Mouse (Mus musculus) kidney, postnatal 0 days (tissue): ENCODE results near the gene Adgrg7. TPM values are rescaled to one million over a fixed set of nuclear protein-coding genes. Genes with fewer than 3 reads are reported as not detected.
A peak's percentile ranks its signal among the peaks of the same experiment; 100 is the strongest.

Experiments
- ATAC-seq: fragments of 200-750 bp; cut with Nextera tagmentation; replicated peaks from 2 replicates; pipeline ENCODE4 v1.8.0; 2017; ENCODE audit warnings: low read depth, moderate number of reproducible peaks, moderate TSS enrichment, moderate library complexity; ENCODE audit not compliant: low FRiP score
- DNase-seq: peaks from one replicate; pipeline ENCODE4 v3.0.0-alpha.2; 2016; ENCODE audit warnings: low spot score
- H3K27ac ChIP-seq: fragments of 300-500 bp; sonication (generic); 2 replicates; pipeline ENCODE4 v1.5.1; 2014; ENCODE audit warnings: mild to moderate bottlenecking
- H3K27me3 ChIP-seq: fragments of 300-500 bp; sonication (generic); 2 replicates; pipeline ENCODE4 v1.6.1; 2014; ENCODE audit warnings: low read length, mixed read lengths; ENCODE audit not compliant: insufficient read depth
- H3K36me3 ChIP-seq: fragments of 300-500 bp; sonication (generic); 2 replicates; pipeline ENCODE4 v1.6.1; 2014; ENCODE audit warnings: low read length, mixed read lengths; ENCODE audit not compliant: insufficient read depth
- H3K4me1 ChIP-seq: fragments of 300-500 bp; sonication (generic); replicated peaks from 2 replicates; pipeline ENCODE4 v1.6.1; 2014; ENCODE audit warnings: antibody characterized with exemption, low read length, mixed read lengths; ENCODE audit not compliant: insufficient read depth
- H3K4me2 ChIP-seq: fragments of 300-500 bp; sonication (generic); 2 replicates; pipeline ENCODE4 v1.6.1; 2014; ENCODE audit warnings: mild to moderate bottlenecking, low read length, moderate library complexity, mixed read lengths
- H3K4me3 ChIP-seq: fragments of 300-500 bp; sonication (generic); replicated peaks from 2 replicates; pipeline ENCODE4 v1.5.1; 2014; ENCODE audit warnings: low read depth, low read length
- H3K9ac ChIP-seq: fragments of 300-500 bp; sonication (generic); 2 replicates; pipeline ENCODE4 v1.6.1; 2014; ENCODE audit warnings: low read depth, low read length
- H3K9me3 ChIP-seq: fragments of 300-500 bp; sonication (generic); replicated peaks from 2 replicates; pipeline ENCODE4 v1.6.1; 2016; ENCODE audit warnings: low read length, inconsistent platforms, mixed read lengths
- CTCF ChIP-seq: IDR thresholded peaks from 2 replicates; pipeline ENCODE4 v1.5.1; 2016; ENCODE audit warnings: antibody characterized with exemption, low read depth, mild to moderate bottlenecking, moderate library complexity
- WGBS: fragments of 180-500 bp; shearing (Covaris S2); extraction: QIAGEN DNeasy Blood & Tissue Kit; methylation state at CpG from one replicate; pipeline ENCODE4 v1.1.7; 2014; 5-methylcytosine and 5-hydroxymethylcytosine counted together
- polyA plus RNA-seq: library from polyadenylated mRNA; unstranded; fragments of >200 nt; fragmentation: Nextera tagmentation; extraction: Ambion mirVana; gene quantifications from 2 replicates; pipeline ENCODE4 v1.2.1, GENCODE M21; 2015

Adgrg7 gene
- polyA plus RNA-seq, 1 experiment from 2014 or later = not detected

DNA sequence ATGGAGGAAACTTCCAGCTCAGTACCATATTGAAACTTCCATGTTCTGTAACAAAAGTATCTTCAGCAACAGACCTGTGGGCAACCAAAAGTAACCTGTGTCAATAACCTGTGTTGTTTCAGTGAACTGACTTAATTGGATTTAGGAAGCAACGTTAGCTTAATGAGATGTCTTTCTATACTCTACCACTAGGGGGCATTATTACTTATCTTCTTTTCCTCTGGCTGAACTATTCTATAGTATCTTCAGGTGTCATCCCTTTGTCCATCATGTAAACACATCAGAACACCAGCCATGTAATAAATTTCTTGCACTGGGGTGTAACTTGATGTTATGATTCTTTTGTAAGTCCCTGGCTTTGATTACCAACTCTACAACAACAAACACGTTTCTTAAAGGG lies 4.8 kb upstream of the Adgrg7 start:
- peak; percentile 77 for DNase-seq
- H3K9ac ChIP-seq = no peak overlapping the region

DNA sequence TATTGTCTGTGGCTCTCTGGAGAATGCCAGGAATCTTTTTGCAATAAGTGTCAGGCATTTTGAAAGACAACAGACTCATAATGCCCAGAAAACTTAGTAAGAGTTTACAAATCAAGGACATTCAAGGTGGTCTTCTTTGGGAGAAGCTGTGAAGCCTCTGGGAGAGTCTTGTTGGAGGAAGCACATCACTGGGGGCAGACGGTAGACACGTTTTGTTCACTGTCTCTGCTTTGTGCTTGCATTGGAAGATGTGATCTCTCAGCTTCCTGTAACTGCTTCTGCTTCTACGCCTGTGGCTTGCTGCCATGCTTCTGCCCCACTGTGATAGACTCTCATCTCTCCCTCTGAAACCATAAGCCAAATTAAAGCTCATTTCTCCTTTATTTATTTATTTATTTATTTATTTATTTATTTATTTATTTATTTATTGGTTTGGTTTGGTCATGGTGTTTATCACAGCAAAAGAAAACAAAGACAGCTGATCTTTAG lies 3.9 kb upstream of the Adgrg7 start:
- no peak for TF ChIP-seq CTCF
- H3K9me3 ChIP-seq = no peaks in the 10 kb centered on the region
- no peak for DNase-seq
- H3K27ac ChIP-seq = no peak overlapping the region
- H3K4me3 ChIP-seq = no peak overlapping the region
- no peak overlapping the region for H3K9ac ChIP-seq
- no peaks in the 10 kb centered on the region for H3K27me3 ChIP-seq
- WGBS = 84% methylated on average over 3 of the region's 3 CpGs
- no peaks in the 10 kb centered on the region for H3K36me3 ChIP-seq
- H3K4me2 ChIP-seq = no peak overlapping the region
- H3K4me1 ChIP-seq = no peaks in the 10 kb centered on the region
- no peak for ATAC-seq

More for the DNA sequence above, 4.8 kb upstream of the Adgrg7 start:
- no peaks in the 10 kb centered on the region for H3K36me3 ChIP-seq
- H3K4me3 ChIP-seq = no peak overlapping the region
- H3K27ac ChIP-seq = no peak overlapping the region
- no peak overlapping the region for H3K4me2 ChIP-seq
- ATAC-seq = no peak
- H3K9me3 ChIP-seq = no peaks in the 10 kb centered on the region
- H3K4me1 ChIP-seq = no peaks in the 10 kb centered on the region
- TF ChIP-seq CTCF = peak; percentile 73
- WGBS = 39% methylated on average over 2 of the region's 2 CpGs
- no peaks in the 10 kb centered on the region for H3K27me3 ChIP-seq

DNA sequence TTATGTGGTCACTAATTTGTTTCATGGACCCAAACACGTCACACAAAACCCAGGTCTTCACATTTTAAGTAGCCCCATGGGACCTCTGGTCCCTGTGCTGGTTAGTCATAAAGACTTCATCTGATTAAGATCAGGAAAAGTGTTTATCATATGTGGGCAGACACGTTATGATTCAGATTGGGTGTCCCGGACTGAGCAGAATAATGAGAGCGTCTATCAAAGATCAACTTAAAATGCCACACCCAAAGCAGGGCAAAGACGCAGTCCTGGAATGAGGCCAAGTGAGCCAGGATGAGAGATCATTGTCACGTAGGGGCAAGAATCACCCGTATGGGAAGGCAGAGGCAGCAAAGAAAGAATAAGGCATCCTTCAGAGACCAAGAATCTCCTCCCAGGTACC lies 3.2 kb upstream of the Adgrg7 start:
- H3K36me3 ChIP-seq = no peaks in the 10 kb centered on the region
- no peaks in the 10 kb centered on the region for H3K9me3 ChIP-seq
- no peak overlapping the region for H3K4me3 ChIP-seq
- no peak overlapping the region for H3K27ac ChIP-seq
- 65% methylated on average over 7 of the region's 7 CpGs for WGBS
- ATAC-seq (no peak), DNase-seq (no peak)
- no peak for TF ChIP-seq CTCF
- no peaks in the 10 kb centered on the region for H3K4me1 ChIP-seq
- H3K9ac ChIP-seq = no peak overlapping the region
- H3K27me3 ChIP-seq = no peaks in the 10 kb centered on the region
- H3K4me2 ChIP-seq = no peak overlapping the region

DNA sequence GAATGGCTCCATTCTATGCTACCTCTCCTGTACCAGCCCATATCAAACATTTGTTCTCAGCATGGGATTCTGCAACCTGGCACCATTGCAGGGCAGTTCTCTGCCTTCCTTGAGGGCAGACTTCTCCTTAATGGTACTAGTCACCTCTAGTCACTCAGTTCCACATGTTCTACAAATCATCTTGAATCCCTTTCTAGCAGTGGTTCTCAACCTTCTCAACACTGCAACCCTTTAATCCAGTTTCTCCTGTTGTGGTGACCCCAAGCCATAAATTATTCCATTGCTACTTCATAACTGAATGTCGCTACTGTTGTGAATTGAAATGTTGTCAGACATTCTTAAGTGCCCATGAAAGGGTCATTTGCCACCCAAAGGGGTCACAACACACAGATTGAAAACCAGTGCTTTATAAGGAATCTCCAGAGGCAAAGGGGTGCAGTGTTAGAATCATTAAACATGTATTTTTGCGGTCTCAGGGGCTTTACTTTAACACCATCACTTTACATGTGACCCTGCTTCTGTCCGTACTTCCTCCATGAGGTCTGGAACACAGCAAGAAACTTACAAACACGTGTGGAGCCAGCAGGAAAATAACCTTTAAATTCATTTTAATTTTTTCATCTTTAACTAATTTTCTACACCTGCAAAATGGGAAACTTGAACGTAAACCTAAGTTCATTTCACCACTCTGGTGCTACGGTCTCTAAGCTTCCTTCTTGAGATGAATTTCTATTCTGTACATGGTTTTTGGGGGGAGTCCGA lies 1.1 kb downstream of the Adgrg7 start:
- no peak for ATAC-seq
- no peak for TF ChIP-seq CTCF
- H3K36me3 ChIP-seq = no peaks in the 10 kb centered on the region
- 82% methylated on average over 7 of the region's 7 CpGs for WGBS
- H3K4me1 ChIP-seq = no peaks in the 10 kb centered on the region
- H3K9me3 ChIP-seq = no peaks in the 10 kb centered on the region
- no peak overlapping the region for H3K4me3 ChIP-seq
- H3K4me2 ChIP-seq = no peak overlapping the region
- H3K27ac ChIP-seq = no peak overlapping the region
- H3K27me3 ChIP-seq = no peaks in the 10 kb centered on the region
- H3K9ac ChIP-seq = no peak overlapping the region
- DNase-seq = no peak

DNA sequence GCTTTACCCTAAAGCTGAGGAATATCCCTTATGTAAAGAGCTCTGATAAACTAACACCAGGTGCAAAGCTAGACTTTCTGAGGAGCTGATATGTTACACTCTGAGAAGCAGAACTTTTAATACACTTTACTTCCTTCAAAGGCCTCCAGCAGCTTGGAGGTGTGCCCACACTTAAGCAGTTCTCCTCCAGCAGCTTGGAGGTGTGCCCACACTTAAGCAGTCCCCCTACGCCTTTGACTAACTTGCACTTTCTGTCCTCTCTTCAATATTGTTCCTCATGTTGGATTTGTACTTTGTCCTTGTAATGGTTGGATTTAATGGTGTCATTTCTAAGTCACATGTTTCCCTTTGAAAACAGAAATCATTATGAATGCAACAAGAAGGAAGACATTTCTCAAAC lies 1.9 kb downstream of the Adgrg7 start:
- H3K9ac ChIP-seq = no peak overlapping the region
- H3K4me2 ChIP-seq = no peak overlapping the region
- no peaks in the 10 kb centered on the region for H3K4me1 ChIP-seq
- H3K4me3 ChIP-seq = no peak overlapping the region
- ATAC-seq (no peak), DNase-seq (no peak)
- H3K27me3 ChIP-seq = no peaks in the 10 kb centered on the region
- H3K36me3 ChIP-seq = no peaks in the 10 kb centered on the region
- TF ChIP-seq CTCF = no peak
- no peaks in the 10 kb centered on the region for H3K9me3 ChIP-seq
- no peak overlapping the region for H3K27ac ChIP-seq
- 71% methylated on average over 1 of the region's 1 CpGs for WGBS

DNA sequence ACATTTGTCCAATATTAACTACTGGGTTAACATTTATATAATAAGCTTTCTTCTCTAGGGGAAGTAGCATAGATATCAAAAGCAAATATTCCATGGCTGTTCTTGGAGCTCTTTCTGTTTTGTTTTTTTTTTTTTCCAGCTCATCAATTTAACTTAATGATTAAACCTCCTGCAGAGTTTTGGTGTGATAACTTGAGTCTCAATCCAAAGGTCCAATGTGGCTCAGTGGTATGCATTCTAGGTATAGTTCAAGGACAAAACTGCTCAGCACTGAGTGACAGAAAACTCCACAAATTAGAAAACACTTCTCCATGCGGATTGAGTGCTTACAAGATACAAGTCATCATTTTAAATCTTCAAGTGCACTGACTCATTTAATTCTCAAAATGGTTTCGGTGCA lies 9.7 kb downstream of the Adgrg7 start:
- TF ChIP-seq CTCF = no peak
- Histone ChIP-seq H3K27ac (no peak overlapping the region), H3K27me3 (no peaks in the 10 kb centered on the region), H3K4me2 (no peak overlapping the region), H3K36me3 (no peaks in the 10 kb centered on the region), H3K4me3 (no peak overlapping the region), H3K9ac (no peak overlapping the region), H3K9me3 (no peaks in the 10 kb centered on the region), H3K4me1 (no peaks in the 10 kb centered on the region)
- ATAC-seq (no peak), DNase-seq (no peak)
- 83% methylated on average over 2 of the region's 2 CpGs for WGBS
